Mouse (Mus musculus): ENCODE measurements at regions not wholly inside any gene's neighbourhood (a gene's known extent, or its start where the extent isn't known, plus 50 kb on each side); places are given as distances from the start of the nearest gene placed in this dataset.
"Not testable (repeated sequence)": the region's sequence is repeated elsewhere in the genome, so short reads cannot be mapped to it uniquely, and the experiment has no call there.

DNA sequence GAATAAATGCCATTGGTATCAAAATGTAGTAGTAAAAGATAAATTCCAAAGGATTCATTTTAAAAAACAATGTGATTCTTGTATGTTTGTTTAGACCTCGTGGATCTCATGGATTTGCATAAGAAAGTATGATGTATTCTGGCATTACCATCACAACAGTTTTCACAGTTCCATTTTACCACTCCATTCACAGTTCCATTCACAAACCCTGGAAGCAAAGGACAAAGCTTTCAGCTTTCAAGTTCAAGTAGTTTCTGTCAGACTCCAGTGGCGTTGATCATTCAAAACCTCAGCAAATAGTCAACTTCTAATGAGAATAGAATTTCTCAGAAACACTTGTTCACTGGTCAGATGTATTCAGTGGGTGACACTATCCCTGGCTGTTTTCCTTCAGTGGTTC lies 1157.9 kb upstream of the Cntn5 start:
- Histone ChIP-seq H3K4me1 (0 out of 2 replicates have a peak, but pooled peaks cover 3% of the 10 kb centered on the region), H3K36me3 (replicated peaks) (no peaks in the 10 kb centered on the region), H3K9me3 (no peaks in the 10 kb centered on the region), H3K4me3 (replicated peaks) (no peak overlapping the region), H3K4me2 (no peak overlapping the region), H3K27me3 (no peaks in the 10 kb centered on the region), H3K9ac (no peak overlapping the region), H3K27ac (no peak overlapping the region)
- 24% methylated on average over 2 of the region's 2 CpGs for WGBS
- ATAC-seq (ENCODE audit: low FRiP score): no peak

GRCm38 (mm10) chr9:12052429-12052828 lies 1147.9 kb upstream of the Cntn5 start:
- H3K4me1 ChIP-seq: no peaks in the 10 kb centered on the region
- H3K27ac ChIP-seq: no peak overlapping the region
- no peak overlapping the region for H3K9ac ChIP-seq
- H3K9me3 ChIP-seq: no peaks in the 10 kb centered on the region
- no peaks in the 10 kb centered on the region for H3K27me3 ChIP-seq
- 75% methylated on average over 1 of the region's 1 CpGs for WGBS
- no peak overlapping the region for H3K4me3 ChIP-seq (replicated peaks)
- H3K36me3 ChIP-seq (replicated peaks): no peaks in the 10 kb centered on the region
- ATAC-seq (ENCODE audit: low FRiP score): no peak
- H3K4me2 ChIP-seq: no peak overlapping the region

GRCm38 (mm10) chr9:12015978-12016377 lies 1111.4 kb upstream of the Cntn5 start:
- Histone ChIP-seq H3K4me2 (no peak overlapping the region), H3K36me3 (replicated peaks) (no peaks in the 10 kb centered on the region), H3K4me3 (replicated peaks) (no peak overlapping the region), H3K4me1 (no peaks in the 10 kb centered on the region), H3K27me3 (no peaks in the 10 kb centered on the region), H3K9ac (no peak overlapping the region), H3K9me3 (no peaks in the 10 kb centered on the region), H3K27ac (no peak overlapping the region)
- no peak for ATAC-seq (ENCODE audit: low FRiP score)
- 82% methylated on average over 1 of the region's 1 CpGs for whole genome bisulfite sequencing

- H3K9ac ChIP-seq: no peak overlapping the region
- no peaks in the 10 kb centered on the region for H3K9me3 ChIP-seq
- H3K4me1 ChIP-seq: no peaks in the 10 kb centered on the region
- no peak overlapping the region for H3K4me3 ChIP-seq (replicated peaks)
- no peaks in the 10 kb centered on the region for H3K27me3 ChIP-seq
- H3K27ac ChIP-seq: no peak overlapping the region
- 55% methylated on average over 2 of the region's 2 CpGs for WGBS
- no peaks in the 10 kb centered on the region for H3K36me3 ChIP-seq (replicated peaks)
- H3K4me2 ChIP-seq: no peak overlapping the region
- ATAC-seq (ENCODE audit: low FRiP score): no peak
These were observed 1094.0 kb upstream of the Cntn5 start for GRCm38 (mm10) chr9:11998580-11998979.

DNA sequence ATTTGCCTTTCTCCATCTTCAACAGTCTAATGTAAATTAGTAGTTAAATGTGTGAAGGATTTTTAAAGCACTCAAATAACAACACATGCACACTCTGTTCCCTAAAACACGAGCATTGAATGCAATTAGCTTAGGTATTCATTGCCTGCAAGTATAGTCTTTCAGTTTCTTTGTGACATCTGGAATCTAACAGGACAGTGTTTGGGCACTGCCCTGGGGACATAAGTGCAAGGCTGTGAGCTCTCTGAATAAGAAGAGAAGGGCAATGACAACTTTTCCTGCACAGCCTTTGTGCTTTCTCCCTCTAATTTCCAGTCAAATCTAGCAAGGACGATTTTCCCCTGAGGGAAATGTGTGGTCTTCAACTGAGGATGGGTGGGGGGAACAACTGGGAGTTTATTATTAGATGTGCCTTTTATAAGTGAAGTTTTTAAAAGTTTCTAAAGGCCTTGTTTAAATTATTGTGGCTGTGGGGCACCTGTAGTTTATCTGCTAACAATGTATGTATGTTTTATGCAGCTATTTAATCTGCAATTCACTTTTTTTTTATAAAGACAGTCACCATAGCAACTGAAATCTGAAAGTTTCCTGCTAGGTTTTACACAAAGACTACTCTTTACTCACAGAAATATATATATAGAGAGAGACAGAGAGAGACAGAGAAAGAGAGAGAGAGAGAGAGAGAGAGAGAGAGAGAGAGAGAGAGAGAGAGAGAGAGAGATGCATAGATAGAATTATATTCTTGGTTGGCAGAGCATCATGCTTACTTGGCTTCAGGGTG lies 1077.7 kb upstream of the Cntn5 start:
- Histone ChIP-seq H3K9me3 (no peaks in the 10 kb centered on the region), H3K4me2 (no peak overlapping the region), H3K4me3 (replicated peaks) (no peak overlapping the region), H3K4me1 (peaks cover 4% of the 10 kb centered on the region; the same call in 1 of the 2 replicates), H3K36me3 (replicated peaks) (no peaks in the 10 kb centered on the region), H3K9ac (no peak overlapping the region), H3K27me3 (no peaks in the 10 kb centered on the region), H3K27ac (no peak overlapping the region)
- WGBS: 9% methylated on average over 2 of the region's 2 CpGs
- peak; percentile 11; the same call in 1 of the 2 replicates for ATAC-seq (ENCODE audit: low FRiP score)

GRCm38 (mm10) chr9:11940691-11941480 lies 1036.3 kb upstream of the Cntn5 start:
- ATAC-seq (ENCODE audit: low FRiP score); H3K27me3 ChIP-seq; H3K9me3 ChIP-seq; H3K4me2 ChIP-seq; H3K36me3 ChIP-seq (replicated peaks); H3K4me3 ChIP-seq (replicated peaks); H3K9ac ChIP-seq; H3K27ac ChIP-seq; H3K4me1 ChIP-seq: not testable (repeated sequence)
- 41% methylated on average over 7 of the region's 7 CpGs for WGBS

DNA sequence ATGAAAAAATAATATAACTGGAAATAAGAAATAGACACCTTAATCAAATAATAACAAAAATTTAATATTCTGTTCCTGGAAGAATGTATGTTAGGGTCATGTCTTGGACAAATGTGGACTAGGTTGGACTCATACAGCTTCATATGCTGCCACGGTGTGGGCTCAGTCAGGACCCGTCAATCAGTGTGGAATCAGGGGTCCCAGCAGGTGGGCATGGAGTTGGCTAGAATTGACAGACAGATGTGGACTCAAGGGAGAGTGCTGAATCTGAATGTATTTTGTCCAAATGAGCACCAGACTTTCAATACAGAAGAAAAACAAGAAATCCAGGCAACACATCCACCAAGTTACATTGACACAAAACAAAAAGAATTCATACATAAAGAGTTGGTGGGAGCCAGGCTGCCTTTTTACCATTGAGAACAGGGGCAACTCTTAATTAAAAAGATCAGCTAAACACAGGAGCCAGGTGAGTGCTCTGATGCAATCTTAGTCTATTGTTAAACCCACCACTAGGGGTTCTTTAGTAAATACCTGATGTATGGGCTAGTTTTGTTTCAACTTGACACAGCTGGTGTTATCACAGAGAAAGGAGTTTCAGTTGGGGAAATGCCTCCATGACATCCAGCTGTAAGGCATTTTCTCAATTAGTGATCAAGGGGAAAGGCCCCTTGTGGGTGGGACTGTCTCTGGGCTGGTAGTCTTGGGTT lies 1035.4 kb upstream of the Cntn5 start:
- no peak for ATAC-seq (ENCODE audit: low FRiP score)
- 29% methylated on average over 2 of the region's 2 CpGs for WGBS

GRCm38 (mm10) chr9:11925501-11925900 lies 1020.9 kb upstream of the Cntn5 start:
- Histone ChIP-seq H3K36me3 (replicated peaks) (no peaks in the 10 kb centered on the region), H3K4me2 (no peak overlapping the region), H3K9ac (no peak overlapping the region), H3K27ac (no peak overlapping the region), H3K4me1 (no peaks in the 10 kb centered on the region), H3K27me3 (no peaks in the 10 kb centered on the region), H3K9me3 (no peaks in the 10 kb centered on the region), H3K4me3 (replicated peaks) (no peak overlapping the region)
- no peak for ATAC-seq (ENCODE audit: low FRiP score)
- 82% methylated on average over 4 of the region's 4 CpGs for WGBS

More for the DNA sequence above, 1035.4 kb upstream of the Cntn5 start:
- Histone ChIP-seq H3K9ac (no peak overlapping the region), H3K27me3 (no peaks in the 10 kb centered on the region), H3K27ac (no peak overlapping the region), H3K4me1 (no peaks in the 10 kb centered on the region), H3K9me3 (no peaks in the 10 kb centered on the region), H3K4me3 (replicated peaks) (no peak overlapping the region), H3K36me3 (replicated peaks) (no peaks in the 10 kb centered on the region), H3K4me2 (no peak overlapping the region)

- not testable (repeated sequence) for H3K4me3 ChIP-seq (replicated peaks); ATAC-seq (ENCODE audit: low FRiP score); H3K4me2 ChIP-seq; H3K36me3 ChIP-seq (replicated peaks); H3K4me1 ChIP-seq; H3K27me3 ChIP-seq; H3K9me3 ChIP-seq; H3K9ac ChIP-seq; H3K27ac ChIP-seq
- 86% methylated on average over 3 of the region's 3 CpGs for WGBS
These were observed 1019.2 kb upstream of the Cntn5 start for GRCm38 (mm10) chr9:11923591-11924355.

- 69% methylated on average over 3 of the region's 3 CpGs for WGBS
- Histone ChIP-seq H3K4me1 (no peaks in the 10 kb centered on the region), H3K27ac (no peak overlapping the region), H3K4me2 (no peak overlapping the region), H3K36me3 (replicated peaks) (no peaks in the 10 kb centered on the region), H3K4me3 (replicated peaks) (no peak overlapping the region), H3K9me3 (no peaks in the 10 kb centered on the region), H3K27me3 (no peaks in the 10 kb centered on the region), H3K9ac (no peak overlapping the region)
- no peak for ATAC-seq (ENCODE audit: low FRiP score)
These were observed 1015.7 kb upstream of the Cntn5 start for GRCm38 (mm10) chr9:11920251-11920650.

- H3K27ac ChIP-seq: no peak overlapping the region
- H3K9me3 ChIP-seq: no peaks in the 10 kb centered on the region
- ATAC-seq (ENCODE audit: low FRiP score): no peak
- H3K36me3 ChIP-seq (replicated peaks): no peaks in the 10 kb centered on the region
- no peaks in the 10 kb centered on the region for H3K27me3 ChIP-seq
- no peak overlapping the region for H3K4me2 ChIP-seq
- no peak overlapping the region for H3K4me3 ChIP-seq (replicated peaks)
- H3K9ac ChIP-seq: no peak overlapping the region
- no peaks in the 10 kb centered on the region for H3K4me1 ChIP-seq
- 88% methylated on average over 1 of the region's 1 CpGs for WGBS
These were observed 993.7 kb upstream of the Cntn5 start for GRCm38 (mm10) chr9:11898232-11898631.

DNA sequence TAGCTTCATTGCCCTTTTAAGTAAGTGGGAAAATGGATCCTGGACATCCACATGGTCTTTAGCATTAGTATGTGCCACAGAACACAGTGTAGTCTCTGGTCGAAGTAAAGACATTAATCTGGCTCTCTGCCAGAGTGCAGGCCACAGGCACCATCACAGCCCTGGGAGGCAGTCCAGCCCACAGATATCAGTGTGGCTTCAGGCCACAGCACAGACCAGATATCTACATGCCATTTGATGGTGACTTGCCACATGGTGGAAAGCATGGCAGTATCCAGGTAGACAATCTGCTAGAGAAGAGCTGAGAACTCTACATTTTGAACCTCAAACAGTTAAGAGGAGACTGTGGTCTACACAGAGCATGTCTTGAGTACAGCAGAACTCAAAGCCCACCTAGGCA lies 981.2 kb upstream of the Cntn5 start:
- 79% methylated on average over 1 of the region's 1 CpGs for WGBS
- no peak for ATAC-seq (ENCODE audit: low FRiP score)

More for the DNA sequence above, 981.2 kb upstream of the Cntn5 start:
- no peak overlapping the region for H3K4me2 ChIP-seq
- H3K4me3 ChIP-seq (replicated peaks): no peak overlapping the region
- no peaks in the 10 kb centered on the region for H3K9me3 ChIP-seq
- H3K36me3 ChIP-seq (replicated peaks): no peaks in the 10 kb centered on the region
- no peak overlapping the region for H3K27ac ChIP-seq
- no peak overlapping the region for H3K9ac ChIP-seq
- no peaks in the 10 kb centered on the region for H3K4me1 ChIP-seq
- no peaks in the 10 kb centered on the region for H3K27me3 ChIP-seq
